Mouse (Mus musculus) gastrocnemius, postnatal 36 days (tissue): ENCODE measurements around the gene Rapgef1. TPM values are rescaled to one million over a fixed set of nuclear protein-coding genes. Genes with fewer than 3 reads are reported as not detected.

Experiments used
- DNase-seq, 2 experiments: peaks; one replicate each; pipeline ENCODE4 v3.0.0; 2022
- intact Hi-C: fragments of 180-260 bp; cut with DNase I; formaldehyde crosslinking; loops from one replicate; pipeline ENCODE4 v1.15.1; 2025
- total RNA-seq, 2 experiments: library from RNA; stranded (reverse); gene quantifications; 2 replicates each; pipeline ENCODE4 v1.2.3; 2021

Rapgef1 gene
- total RNA-seq, 2 experiments from 2014 or later: 102 to 117 TPM

DNA sequence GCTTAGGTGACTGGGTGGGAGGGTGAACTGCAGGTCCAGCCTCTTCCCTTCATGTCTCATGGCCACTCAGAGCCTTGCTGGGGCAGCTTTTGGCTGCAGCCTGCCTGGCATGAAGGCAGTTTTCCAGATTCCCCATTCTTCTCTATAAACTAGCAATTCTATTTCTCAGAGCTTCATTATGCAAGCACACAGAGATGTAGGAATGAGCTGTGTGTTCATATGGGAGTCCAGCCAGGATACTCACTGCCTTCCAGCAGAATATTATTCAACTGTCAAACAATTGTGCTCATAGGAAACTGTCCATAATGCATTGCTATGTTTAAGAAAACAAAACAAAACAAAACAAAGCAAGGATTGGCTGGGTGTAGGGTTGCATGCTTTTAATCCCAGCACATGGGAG lies 50.2 kb downstream of the Rapgef1 start:
- intact Hi-C loops: loop anchor here (5.0 kb wide), 1 partner anchor 58 kb away; no protein-coding TSS in a partner anchor
- DNase-seq: no peak

DNA sequence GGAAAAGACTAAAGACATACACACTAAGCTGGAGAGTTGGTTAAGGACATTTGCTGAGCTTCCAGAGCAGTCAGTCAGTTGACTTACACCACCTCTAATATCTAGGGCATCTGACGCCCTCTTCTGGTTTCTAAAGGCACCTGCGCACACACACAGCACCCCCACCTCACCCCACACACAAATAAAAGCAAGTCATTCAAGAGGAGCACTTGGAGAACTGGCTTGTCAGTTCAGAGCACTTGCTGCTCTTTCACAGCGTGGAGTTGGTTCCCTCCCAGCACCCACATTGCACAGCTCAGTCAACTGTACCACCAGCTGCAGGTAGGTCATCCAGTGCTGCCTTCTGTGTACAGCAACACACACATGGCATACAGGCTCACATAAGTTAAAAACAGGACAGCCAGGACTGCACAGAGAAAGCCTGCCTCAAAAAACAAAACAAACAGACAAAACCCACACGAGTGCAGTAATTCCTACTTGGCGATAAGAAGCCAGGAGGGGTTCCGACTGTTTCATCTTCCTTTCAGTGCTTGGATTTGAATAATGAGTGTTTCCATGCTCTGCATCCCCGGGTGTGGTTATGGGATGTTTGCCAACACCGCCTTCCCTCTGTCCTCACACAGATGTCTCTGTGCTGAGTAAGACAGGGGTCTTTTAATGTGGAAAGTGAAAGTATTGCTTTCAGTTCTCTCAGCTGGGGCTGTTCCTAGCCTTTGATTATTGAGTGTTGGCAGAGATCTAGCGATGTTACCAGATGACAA lies 50.9 kb downstream of the Rapgef1 start:
- intact Hi-C loops: loop anchor here (5.0 kb wide), 1 partner anchor 57 kb away; no protein-coding TSS in a partner anchor
- DNase-seq: peak in 1 of 2 experiments; percentile 36

DNA sequence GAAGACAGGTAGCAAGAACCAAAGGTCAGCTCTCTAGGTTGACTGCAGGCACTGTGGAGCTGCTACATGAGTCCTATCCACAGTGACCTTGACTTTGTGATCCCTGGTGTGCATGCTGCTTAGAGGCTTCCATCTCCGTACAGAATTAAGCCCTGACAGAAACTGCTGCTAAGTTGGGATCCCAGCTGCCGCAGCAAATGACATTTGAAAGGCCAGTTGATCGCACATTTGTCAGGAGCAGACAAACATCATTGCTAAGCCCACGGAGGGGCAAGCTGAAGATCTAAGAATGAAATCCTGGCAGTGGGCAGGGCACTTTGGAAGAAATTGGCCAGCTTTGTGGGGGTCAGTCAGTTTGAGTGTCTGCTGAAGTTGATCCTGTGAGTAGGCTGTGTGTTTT lies 51.9 kb downstream of the Rapgef1 start:
- intact Hi-C loops: loop anchor here (1.0 to 5.0 kb wide), 2 partner anchors 51 to 56 kb away; no protein-coding TSS in a partner anchor
- DNase-seq: no peak

- no peak for DNase-seq
- intact Hi-C loops: loop anchor here (1.0 to 5.0 kb wide), 2 partner anchors 52 to 55 kb away; no protein-coding TSS in a partner anchor
Observed at GRCm38 (mm10) chr2:29671856-29672255, 52.3 kb downstream of the Rapgef1 start.

DNA sequence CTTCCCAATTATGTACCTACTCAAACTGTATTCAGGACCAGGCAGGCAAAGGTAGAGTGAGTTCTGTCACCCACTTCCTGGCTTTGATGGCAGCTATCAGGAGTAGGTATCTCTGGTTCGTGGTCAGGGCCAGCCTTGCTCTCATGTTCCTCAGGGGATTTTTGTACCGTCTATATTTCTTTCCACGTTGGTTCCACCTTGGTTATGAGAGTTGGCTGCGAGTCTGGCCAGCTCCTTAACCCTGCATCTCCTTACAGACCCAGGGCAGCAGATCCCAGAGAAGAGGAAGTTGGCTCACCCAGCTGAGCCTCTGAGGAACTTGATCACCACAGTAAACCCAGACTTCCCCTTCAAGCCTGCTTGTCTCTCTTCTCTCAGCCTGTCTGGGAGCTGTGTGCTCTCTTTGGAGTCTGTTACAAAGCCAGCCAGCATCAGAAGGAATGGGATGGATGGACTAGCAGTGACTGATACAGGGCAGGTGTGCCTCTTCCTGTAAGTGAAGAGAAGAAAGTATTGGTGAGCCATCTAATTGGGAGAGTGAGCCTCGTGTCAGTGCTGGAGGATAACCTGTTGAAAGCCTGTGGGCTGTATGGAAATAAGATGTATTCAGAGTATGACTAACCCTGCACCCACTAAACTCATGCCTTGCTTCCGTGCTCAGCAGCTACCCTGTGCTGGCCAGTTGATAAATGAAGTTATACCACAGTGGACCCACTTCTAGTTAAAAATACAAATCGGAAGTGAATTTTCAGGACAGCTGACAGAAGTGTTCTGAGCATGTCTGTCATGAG lies 53.4 kb downstream of the Rapgef1 start:
- intact Hi-C loops: loop anchor here (5.0 kb wide), 1 partner anchor 54 kb away; no protein-coding TSS in a partner anchor
- DNase-seq: no peak

DNA sequence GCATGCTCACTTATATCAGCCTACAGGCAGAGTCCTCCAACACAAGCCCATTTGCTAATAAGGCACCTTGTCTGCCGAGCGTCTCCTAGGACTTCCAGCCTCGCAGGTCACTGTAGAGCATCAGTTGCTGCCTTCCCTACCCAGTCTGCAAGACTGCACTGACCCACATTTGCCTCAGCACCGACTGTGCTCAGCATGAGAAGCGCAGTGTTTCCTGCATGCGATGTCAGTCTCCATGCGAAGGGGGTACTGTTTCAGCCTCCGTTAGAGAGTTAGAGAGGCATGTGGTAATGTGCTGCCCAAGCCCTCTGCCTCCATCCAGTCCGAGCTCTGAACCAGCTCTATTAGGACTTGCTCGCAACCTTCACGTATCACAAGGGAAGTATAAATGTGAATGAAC lies 54.6 kb downstream of the Rapgef1 start:
- intact Hi-C loops: loop anchor here (5.0 kb wide), 1 partner anchor 53 kb away; no protein-coding TSS in a partner anchor
- no peak for DNase-seq

DNA sequence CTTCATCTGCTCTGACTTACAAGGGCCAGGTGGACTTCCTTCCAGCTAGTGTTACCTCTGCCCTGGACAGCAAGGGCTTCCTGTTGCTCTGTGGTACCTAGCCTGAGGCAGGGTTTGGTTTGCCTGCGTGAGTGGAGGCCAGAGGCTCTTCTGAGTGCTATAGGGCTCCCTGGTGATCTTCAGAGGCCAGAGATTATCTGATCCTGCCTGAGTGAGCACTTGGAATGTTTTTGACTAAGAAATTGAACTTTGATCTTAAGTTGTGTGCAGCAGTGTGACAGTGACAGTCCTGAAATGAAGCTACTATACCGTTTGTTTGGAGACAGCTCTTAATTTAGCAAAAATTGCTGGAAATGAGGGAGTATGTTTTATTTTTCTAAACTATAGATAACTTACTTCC lies 55.0 kb downstream of the Rapgef1 start:
- intact Hi-C loops: loop anchor here (5.0 kb wide), 1 partner anchor 53 kb away; no protein-coding TSS in a partner anchor
- no peak for DNase-seq

DNA sequence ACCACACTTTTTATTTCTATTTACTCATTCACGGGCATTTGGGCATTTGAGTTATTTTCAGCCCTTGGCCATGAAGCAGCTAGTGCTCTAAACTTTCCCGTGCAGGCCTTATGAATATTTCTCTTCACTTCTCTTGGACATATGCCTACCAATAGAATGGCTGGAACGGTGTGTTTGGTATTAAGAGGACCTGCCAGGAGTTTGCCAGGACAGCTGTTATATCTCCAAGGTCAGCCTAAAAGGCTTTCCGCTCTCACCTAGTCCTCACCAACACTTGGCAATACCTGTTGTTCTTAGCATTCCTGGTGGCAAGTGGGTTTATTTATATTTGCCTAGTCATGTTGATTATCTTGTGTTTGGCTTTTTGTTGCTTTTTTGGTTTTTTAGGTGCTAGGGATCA lies 56.3 kb downstream of the Rapgef1 start:
- intact Hi-C loops: no loop called here

DNA sequence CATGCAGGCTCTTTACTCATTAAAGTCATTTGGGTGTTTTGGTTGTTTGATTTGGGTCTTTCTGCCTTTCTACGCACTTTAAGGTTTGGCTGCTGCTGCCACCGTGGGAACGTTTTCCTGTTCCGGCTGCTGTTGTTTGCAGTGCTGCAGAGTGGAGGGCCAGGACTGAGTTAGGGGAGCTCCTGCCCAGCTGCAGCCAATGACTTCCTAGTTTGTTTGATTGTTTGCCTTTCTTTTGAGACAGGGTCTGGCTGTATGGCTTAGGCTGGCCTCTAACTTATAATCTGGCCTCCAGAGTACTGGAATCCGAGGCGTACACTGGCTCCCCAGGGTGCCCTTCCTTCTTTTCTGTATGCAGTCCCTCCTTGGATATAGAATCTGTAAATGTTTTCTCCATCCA lies 57.0 kb downstream of the Rapgef1 start:
- DNase-seq: no peak
- intact Hi-C loops: no loop called here

More for the DNA sequence above, 56.3 kb downstream of the Rapgef1 start:
- DNase-seq: no peak

- intact Hi-C loops: no loop called here
- no peak for DNase-seq
Observed at GRCm38 (mm10) chr2:29677842-29678241, 58.3 kb downstream of the Rapgef1 start.

GRCm38 (mm10) chr2:29678524-29678923 lies 59.0 kb downstream of the Rapgef1 start:
- no peak for DNase-seq
- intact Hi-C loops: no loop called here

GRCm38 (mm10) chr2:29679710-29680584 lies 60.4 kb downstream of the Rapgef1 start:
- DNase-seq: no peak

GRCm38 (mm10) chr2:29683261-29683999 lies 63.9 kb downstream of the Rapgef1 start:
- intact Hi-C loops: no loop called here
- no peak for DNase-seq

More at GRCm38 (mm10) chr2:29679710-29680584, 60.4 kb downstream of the Rapgef1 start:
- intact Hi-C loops: no loop called here

DNA sequence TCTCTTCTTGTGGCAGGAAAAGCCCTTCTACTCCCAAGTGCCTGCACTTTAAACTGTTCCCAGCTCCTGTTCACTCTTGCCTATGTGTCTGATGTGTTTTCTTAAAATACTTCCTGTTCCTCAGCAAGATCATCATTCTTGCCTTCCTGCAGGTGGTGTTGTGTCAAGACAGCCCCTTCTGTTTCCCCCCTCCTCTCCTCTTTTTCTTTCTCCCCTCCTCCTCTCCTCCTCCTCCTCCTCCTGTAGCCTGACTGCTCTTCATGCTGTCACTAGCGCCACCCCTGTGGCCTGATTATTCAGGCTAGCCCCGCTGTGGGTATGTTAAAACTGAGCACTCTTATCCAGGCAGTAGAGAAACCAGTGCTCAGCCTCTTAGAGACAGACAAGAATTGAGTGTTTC lies 65.0 kb downstream of the Rapgef1 start:
- DNase-seq: no peak
- intact Hi-C loops: no loop called here

DNA sequence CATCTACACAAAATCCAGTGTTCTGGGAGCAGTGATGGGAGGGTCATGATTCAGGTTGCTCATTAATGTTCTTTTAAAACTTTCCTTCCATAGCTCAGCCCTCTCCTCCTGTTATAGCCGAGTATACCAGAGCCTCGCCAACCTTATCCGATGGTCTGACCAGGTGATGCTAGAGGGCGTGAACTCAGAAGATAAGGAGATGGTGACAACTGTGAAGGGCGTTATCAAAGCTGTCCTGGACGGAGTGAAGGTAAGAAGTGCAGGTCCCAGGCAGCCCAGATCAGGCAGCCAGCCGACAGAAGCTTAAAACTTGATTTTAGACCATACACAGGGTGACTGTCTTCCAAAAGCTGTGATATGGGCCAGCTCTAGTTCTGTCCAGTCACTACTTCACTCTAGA lies 69.5 kb downstream of the Rapgef1 start:
- no peak for DNase-seq
- intact Hi-C loops: no loop called here

GRCm38 (mm10) chr2:29689495-29689894 lies 70.0 kb downstream of the Rapgef1 start:
- intact Hi-C loops: no loop called here

DNA sequence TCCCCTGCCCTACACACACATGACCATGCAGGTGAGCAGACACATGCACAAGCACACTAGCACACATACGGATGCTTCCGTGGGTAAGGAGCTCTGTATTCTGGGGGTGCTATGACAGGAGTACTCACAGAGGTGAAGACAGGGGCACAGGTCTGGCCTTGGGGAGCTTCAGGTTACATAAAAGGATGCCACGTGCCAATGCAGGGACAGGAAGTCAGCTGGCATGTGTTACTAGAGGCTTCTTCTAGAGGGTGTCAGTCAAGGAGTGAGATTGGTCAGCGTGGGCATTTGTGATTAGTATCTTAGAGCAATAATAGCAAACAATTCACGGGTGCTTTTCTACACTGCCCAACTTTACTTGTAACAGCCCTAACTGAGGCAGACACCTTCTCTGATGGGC lies 71.5 kb downstream of the Rapgef1 start:
- DNase-seq: no peak

More at GRCm38 (mm10) chr2:29689495-29689894, 70.0 kb downstream of the Rapgef1 start:
- no peak for DNase-seq

GRCm38 (mm10) chr2:29691507-29691906 lies 72.0 kb downstream of the Rapgef1 start:
- no peak for DNase-seq
- intact Hi-C loops: no loop called here

More for the DNA sequence above, 71.5 kb downstream of the Rapgef1 start:
- intact Hi-C loops: no loop called here

- intact Hi-C loops: no loop called here
- no peak for DNase-seq
Observed at GRCm38 (mm10) chr2:29692192-29692591, 72.7 kb downstream of the Rapgef1 start.
